Mouse (Mus musculus) kidney, postnatal 10 days (tissue): ENCODE measurements around the gene Mta2.
"Not testable (repeated sequence)": the region's sequence is repeated elsewhere in the genome, so short reads cannot be mapped to it uniquely, and the experiment has no call there.

ENCODE experiments used
- DNase-seq: peaks from one replicate; pipeline ENCODE4 v3.0.0; 2021; ENCODE audit warnings: mixed read lengths

Mta2 gene

GRCm38 (mm10) chr19:8967893-8968292 lies 26.2 kb downstream of the Mta2 start:
- DNase-seq: no peak

GRCm38 (mm10) chr19:8972491-8972890 lies 30.8 kb downstream of the Mta2 start:
- DNase-seq: not testable (repeated sequence)

GRCm38 (mm10) chr19:8974638-8975037 lies 33.0 kb downstream of the Mta2 start:
- DNase-seq: no peak

- no peak for DNase-seq
Measured at GRCm38 (mm10) chr19:8975491-8975890, 33.8 kb downstream of the Mta2 start.

- peak; percentile 66 for DNase-seq
Measured at GRCm38 (mm10) chr19:8976535-8976934, 34.9 kb downstream of the Mta2 start.

- no peak for DNase-seq
Measured at GRCm38 (mm10) chr19:8980771-8981170, 39.1 kb downstream of the Mta2 start.

- DNase-seq: peak; percentile 27
Measured at GRCm38 (mm10) chr19:8981450-8982168, 39.9 kb downstream of the Mta2 start.

- DNase-seq: no peak
Measured at GRCm38 (mm10) chr19:8982303-8983149, 40.9 kb downstream of the Mta2 start.

- peak; percentile 31 for DNase-seq
Measured at GRCm38 (mm10) chr19:8983150-8983650, 41.5 kb downstream of the Mta2 start.

DNA sequence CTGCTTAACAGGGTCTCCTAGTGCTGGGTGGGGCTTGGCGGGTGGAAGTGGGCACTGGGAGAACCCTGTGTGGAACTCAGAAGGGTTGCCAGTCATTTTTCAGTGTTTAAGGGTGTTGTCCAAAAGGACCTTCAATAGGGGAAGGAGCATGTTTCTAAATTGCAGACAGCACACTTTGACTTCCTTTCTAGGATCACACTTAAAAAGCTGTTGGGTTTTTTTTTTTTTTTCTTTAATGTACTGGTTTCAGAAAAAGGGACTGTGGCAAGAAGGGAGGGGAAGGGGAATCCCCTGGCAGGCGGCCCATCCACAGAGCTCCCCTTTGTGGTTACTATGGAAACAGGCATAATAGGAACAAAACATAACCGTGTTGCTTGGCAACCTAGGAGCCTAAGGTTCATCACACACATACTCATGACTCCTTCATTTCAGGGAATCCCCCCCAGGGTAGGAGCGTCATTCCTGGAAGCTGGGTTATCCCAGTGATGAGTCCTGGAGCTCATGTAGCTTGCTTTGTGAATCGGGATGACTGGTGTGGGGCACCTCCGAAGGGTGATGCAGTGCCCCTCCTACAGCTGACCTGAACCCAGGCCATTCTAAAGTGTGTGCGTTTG lies 42.7 kb downstream of the Mta2 start:
- peak; percentile 75 for DNase-seq

- no peak for DNase-seq
Measured at GRCm38 (mm10) chr19:8985891-8986290, 44.2 kb downstream of the Mta2 start.

DNA sequence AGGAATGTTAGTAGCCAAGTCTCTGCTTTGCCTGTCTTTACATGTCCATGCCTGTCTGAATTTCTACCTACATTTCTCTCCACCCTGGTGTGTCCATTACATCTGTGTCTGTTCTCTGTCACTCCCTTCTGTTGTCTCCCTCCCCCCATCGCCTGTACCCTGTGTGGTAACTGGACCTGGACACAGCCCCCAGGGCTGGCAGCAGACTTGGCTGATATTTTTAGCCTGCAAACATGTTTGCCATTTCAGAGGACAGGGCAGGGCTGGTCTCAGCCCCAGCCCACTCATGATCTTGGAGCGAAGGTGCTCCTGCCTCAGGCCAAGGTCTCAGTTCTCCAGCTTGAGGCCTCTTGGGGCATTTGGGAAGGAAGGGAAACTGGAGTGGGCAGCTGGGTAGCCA lies 46.1 kb downstream of the Mta2 start:
- DNase-seq: no peak

DNA sequence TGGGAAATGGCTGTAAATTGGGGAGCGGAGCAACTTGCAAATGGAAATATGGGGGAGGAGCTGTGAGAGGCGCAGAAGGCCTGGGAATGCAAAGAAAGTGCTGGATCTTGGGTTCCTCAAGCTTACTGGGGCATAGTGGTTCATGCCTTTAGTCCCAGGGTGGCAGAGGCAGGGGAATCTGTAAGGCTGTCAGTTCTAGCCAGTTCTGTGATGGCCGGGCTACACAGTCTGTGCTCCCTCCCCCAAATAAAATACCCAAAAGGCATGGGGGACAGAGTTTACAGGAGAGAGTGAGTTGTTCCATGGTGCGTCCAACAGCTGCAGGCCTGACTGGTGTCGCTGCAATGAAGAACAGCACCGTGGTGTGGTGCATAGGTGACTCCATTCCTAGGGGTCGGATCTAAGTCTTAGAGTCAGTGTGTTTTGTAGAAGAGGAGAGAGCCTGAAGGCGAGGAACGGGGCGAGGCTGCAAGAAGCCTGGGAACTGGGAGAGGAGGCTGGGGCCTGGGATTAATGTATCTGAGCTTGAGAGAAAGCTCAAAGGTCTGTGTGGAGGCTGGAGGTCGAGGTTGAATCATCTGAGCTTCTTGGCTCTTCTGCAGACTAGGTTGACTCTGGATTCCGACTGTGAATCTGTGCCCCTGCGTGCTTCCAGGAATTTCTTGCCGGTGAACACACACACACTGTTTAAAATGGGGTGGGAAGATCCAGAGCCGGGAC lies 46.8 kb downstream of the Mta2 start:
- peak; percentile 44 for DNase-seq

DNA sequence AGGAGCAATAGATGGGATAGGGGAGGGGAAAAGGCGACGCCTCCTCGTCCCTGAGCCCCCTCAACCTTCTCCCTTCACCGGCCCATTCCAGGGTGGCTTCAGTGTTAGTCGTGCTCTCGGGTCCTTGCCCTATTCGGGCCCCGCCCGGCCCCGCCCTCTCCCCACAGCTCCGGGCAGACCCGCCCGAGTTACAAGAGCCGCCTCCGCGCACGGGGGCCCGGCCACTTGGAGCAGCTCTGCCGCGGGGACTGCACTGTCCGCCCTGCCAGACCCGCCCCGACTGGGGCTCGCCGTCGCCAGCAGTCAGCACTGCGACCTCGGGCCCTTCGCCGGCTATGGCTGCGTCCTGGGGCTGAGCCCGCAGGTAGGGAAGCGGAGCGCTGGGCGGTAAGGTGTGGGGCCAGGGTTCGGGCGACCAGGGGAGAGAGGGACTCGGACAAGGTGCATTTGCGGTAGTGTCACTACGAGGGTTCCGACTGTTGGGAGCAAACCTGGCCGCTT lies 47.4 kb downstream of the Mta2 start, which contains the start of gene Ahnak:
Gene Ahnak, plus strand, starts transcription at position 219 of the 501 bp plus-strand sequence.
- peak; percentile 89 for DNase-seq

DNA sequence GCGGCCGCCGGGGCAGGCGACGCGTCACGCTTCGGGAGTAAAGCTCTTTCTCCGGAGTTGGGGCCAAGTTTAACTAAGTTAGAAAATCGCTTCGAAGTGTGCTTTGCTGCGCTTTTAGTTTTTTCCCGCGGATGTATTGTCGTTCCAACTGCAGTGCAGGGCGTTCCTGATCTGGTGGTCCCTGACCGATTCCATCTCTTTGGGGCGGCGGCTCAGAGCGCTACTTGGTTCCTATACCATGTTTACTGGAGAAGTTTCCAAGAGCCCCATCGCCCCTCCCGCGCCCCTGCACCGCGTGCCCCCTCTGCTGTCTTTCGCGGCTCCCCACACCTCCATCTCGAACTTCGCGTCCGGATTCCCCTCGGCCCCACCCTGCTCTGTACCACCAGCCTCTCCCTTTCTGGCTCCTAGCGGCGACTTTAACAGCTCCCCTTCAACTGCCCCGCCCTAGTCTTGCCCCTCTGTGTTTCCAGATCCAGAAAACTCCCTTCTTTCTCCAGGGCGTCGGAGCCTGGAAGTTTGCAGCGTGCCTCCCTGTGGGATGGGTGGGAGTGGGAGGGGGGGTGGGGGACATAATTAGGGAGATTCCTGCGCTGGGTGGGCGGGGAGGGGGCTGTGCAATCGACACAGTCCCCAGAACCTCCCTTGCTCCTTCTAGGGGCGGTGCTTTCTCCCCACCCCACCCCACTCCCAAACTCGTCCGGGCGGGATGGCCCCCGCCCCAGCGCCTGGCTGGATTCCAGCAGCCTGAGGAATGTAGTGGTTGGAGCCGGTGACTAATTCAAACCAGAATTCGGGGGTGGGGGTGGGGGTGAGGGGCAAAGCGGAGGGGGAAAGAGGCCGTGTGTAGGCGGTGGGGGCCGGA lies 48.1 kb downstream of the Mta2 start:
- DNase-seq: peak; percentile 96

- DNase-seq: no peak
Measured at GRCm38 (mm10) chr19:8990432-8991102, 48.9 kb downstream of the Mta2 start.

- DNase-seq: peak; percentile 40
Measured at GRCm38 (mm10) chr19:8991245-8991870, 49.7 kb downstream of the Mta2 start.

GRCm38 (mm10) chr19:8991871-8992735 lies 50.4 kb downstream of the Mta2 start:
- DNase-seq: peak; percentile 73
